Mouse (Mus musculus) lung, embryonic 14.5 days (tissue): Measurements from ENCODE around the gene Wdr83os. TPM values are rescaled to one million over a fixed set of nuclear protein-coding genes. Genes with fewer than 3 reads are reported as not detected.

Source experiments
- ATAC-seq: fragments of 200-750 bp; cut with Nextera tagmentation; 2 replicates; pipeline ENCODE4 v1.8.0; 2017; ENCODE audit warnings: mild to moderate bottlenecking, moderate TSS enrichment, moderate library complexity; ENCODE audit not compliant: insufficient read depth
- DNase-seq: peaks from one replicate; pipeline ENCODE4 v3.0.0-alpha.2; 2015
- H3K27ac ChIP-seq: fragments of 300-500 bp; sonication (generic); 2 replicates; pipeline ENCODE4 v1.5.1; 2014; ENCODE audit warnings: low read depth, mild to moderate bottlenecking, moderate library complexity
- H3K27me3 ChIP-seq: fragments of 300-500 bp; sonication (generic); 2 replicates; pipeline ENCODE4 v1.6.1; 2014; ENCODE audit warnings: low read length, control low read depth; ENCODE audit not compliant: insufficient read depth
- H3K36me3 ChIP-seq: fragments of 300-500 bp; sonication (generic); 2 replicates; pipeline ENCODE4 v1.6.1; 2014; ENCODE audit warnings: control low read depth; ENCODE audit not compliant: insufficient read depth
- H3K4me1 ChIP-seq: fragments of 300-500 bp; sonication (generic); 2 replicates; pipeline ENCODE4 v1.6.1; 2014; ENCODE audit warnings: antibody characterized with exemption, control low read depth; ENCODE audit not compliant: insufficient read depth
- H3K4me2 ChIP-seq: fragments of 300-500 bp; sonication (generic); 2 replicates; pipeline ENCODE4 v1.6.1; 2014; ENCODE audit warnings: mild to moderate bottlenecking
- H3K4me3 ChIP-seq: fragments of 300-500 bp; sonication (generic); 2 replicates; pipeline ENCODE4 v1.5.1; 2014; ENCODE audit warnings: low read depth, low read length
- H3K9ac ChIP-seq: fragments of 300-500 bp; sonication (generic); 2 replicates; pipeline ENCODE4 v1.6.1; 2014
- H3K9me3 ChIP-seq: fragments of 300-500 bp; sonication (generic); 2 replicates; pipeline ENCODE4 v1.6.1; 2016; ENCODE audit warnings: low read depth, low read length, control low read depth
- CTCF ChIP-seq: IDR thresholded peaks from 2 replicates; pipeline ENCODE4 v1.5.1; 2016; ENCODE audit warnings: antibody characterized with exemption, low read depth
- WGBS: fragments of 180-500 bp; shearing (Covaris S2); extraction: QIAGEN DNeasy Blood & Tissue Kit; methylation state at CpG from one replicate; pipeline ENCODE4 v1.1.7; 2014; 5-methylcytosine and 5-hydroxymethylcytosine counted together
- polyA plus RNA-seq: library from polyadenylated mRNA; unstranded; fragments of >200 nt; fragmentation: Nextera tagmentation; extraction: Ambion mirVana; gene quantifications from 2 replicates; pipeline ENCODE4 v1.2.1, GENCODE M21; 2014

Gene Wdr83os
- polyA plus RNA-seq, 1 experiment from 2014 or later: 158 TPM

- H3K27ac ChIP-seq: no peak overlapping the region
- TF ChIP-seq CTCF: no peak
- H3K4me2 ChIP-seq: no peak overlapping the region
- H3K27me3 ChIP-seq: no peaks in the 10 kb centered on the region
- H3K4me1 ChIP-seq: no peaks in the 10 kb centered on the region; the same call in 1 of the 2 replicates
- no peak for ATAC-seq
- DNase-seq: no peak
- no peaks in the 10 kb centered on the region for H3K9me3 ChIP-seq
- 93% methylated on average over 4 of the region's 4 CpGs for WGBS
- H3K9ac ChIP-seq: no peak overlapping the region
- H3K36me3 ChIP-seq: peaks cover 8% of the 10 kb centered on the region; the same call in 1 of the 2 replicates
- H3K4me3 ChIP-seq: no peak overlapping the region
Measured at GRCm38 (mm10) chr8:85062603-85063002, 17.9 kb upstream of the Wdr83os start.

GRCm38 (mm10) chr8:85065213-85065612 lies 15.3 kb upstream of the Wdr83os start:
- Histone ChIP-seq H3K4me2 (no peak overlapping the region), H3K4me1 (no peaks in the 10 kb centered on the region; the same call in 1 of the 2 replicates), H3K4me3 (no peak overlapping the region), H3K9me3 (no peaks in the 10 kb centered on the region), H3K9ac (no peak overlapping the region), H3K27ac (no peak overlapping the region), H3K36me3 (peaks cover 3% of the 10 kb centered on the region; the same call in 1 of the 2 replicates), H3K27me3 (no peaks in the 10 kb centered on the region)
- TF ChIP-seq CTCF: no peak
- ATAC-seq: no peak
- 20% methylated on average over 2 of the region's 2 CpGs for WGBS
- no peak for DNase-seq

DNA sequence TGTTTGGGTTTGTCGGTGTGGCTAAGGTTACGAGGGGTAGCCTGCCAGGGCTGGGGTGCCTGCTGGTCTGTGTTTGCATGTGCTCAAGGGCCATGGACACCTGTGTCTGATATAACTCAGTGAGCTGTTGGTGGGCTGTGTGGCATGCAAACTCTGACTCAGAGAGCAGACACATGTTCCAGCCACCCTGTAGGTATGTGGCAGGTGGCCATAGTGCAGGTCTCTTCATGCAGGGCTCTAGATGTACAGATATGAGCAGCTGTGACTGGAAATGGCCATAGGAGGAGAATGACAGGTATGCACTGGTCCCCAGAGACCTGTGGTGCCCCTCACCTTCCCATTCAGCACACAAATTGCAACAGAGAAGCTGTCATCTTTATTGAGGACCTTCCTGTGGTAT lies 13.4 kb upstream of the Wdr83os start:
- ATAC-seq (no peak), DNase-seq (no peak)

DNA sequence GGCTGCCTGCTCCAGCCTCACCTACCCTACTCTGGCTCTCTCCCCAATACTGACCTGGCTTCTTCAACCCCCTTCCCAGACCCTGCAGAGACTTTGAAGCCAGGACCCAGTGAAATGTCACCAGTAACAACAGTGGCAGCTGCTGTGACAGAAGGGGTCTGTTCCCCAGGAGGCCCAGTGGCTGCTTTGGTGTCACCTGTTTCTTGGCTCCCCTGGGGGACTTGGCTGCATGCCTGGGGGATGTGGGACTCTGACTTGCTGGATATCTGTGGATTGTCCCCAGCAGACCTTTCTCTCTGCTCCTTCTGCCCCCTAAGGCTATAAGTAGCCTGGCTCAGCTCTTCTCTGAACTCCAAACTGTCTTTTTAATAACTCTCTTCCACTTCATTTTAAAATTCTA lies 12.6 kb upstream of the Wdr83os start, which contains the start of gene Gm5741:
Gene Gm5741 (minus strand): TSS at position 1 of the 400 bp plus-strand sequence.
- Histone ChIP-seq H3K9me3 (no peaks in the 10 kb centered on the region), H3K9ac (no peak within 1 kb of the TSS), H3K27me3 (no peaks in the 10 kb centered on the region), H3K4me2 (no peak within 1 kb of the TSS), H3K4me3 (no peak within 1 kb of the TSS), H3K36me3 (peaks cover 3% of the 10 kb centered on the region; the same call in 1 of the 2 replicates), H3K27ac (no peak within 1 kb of the TSS), H3K4me1 (peaks cover 6% of the 10 kb centered on the region; the same call in 1 of the 2 replicates)
- ATAC-seq (no peak), DNase-seq (no peak)
- TF ChIP-seq CTCF: no peak

More for the DNA sequence above, 13.4 kb upstream of the Wdr83os start:
- no peaks in the 10 kb centered on the region for H3K27me3 ChIP-seq
- H3K9me3 ChIP-seq: no peaks in the 10 kb centered on the region
- no peak overlapping the region for H3K9ac ChIP-seq
- 100% methylated on average over 2 of the region's 2 CpGs for WGBS
- H3K4me1 ChIP-seq: peaks cover under 1% of the 10 kb centered on the region; the same call in 1 of the 2 replicates
- TF ChIP-seq CTCF: no peak
- H3K4me2 ChIP-seq: no peak overlapping the region
- no peak overlapping the region for H3K27ac ChIP-seq
- peaks cover 3% of the 10 kb centered on the region; the same call in 1 of the 2 replicates for H3K36me3 ChIP-seq
- no peak overlapping the region for H3K4me3 ChIP-seq

GRCm38 (mm10) chr8:85071041-85071440 lies 9.5 kb upstream of the Wdr83os start:
- H3K4me3 ChIP-seq: peak overlapping the region; percentile 71
- H3K4me2 ChIP-seq: peak overlapping the region; percentile 81
- no peak for TF ChIP-seq CTCF
- H3K27ac ChIP-seq: peak overlapping the region; percentile 95
- H3K36me3 ChIP-seq: peaks cover 30% of the 10 kb centered on the region
- peaks cover 6% of the 10 kb centered on the region; the same call in 1 of the 2 replicates for H3K4me1 ChIP-seq
- no peak overlapping the region for H3K9ac ChIP-seq
- 77% methylated on average over 5 of the region's 5 CpGs for WGBS
- no peak for ATAC-seq
- H3K27me3 ChIP-seq: no peaks in the 10 kb centered on the region
- DNase-seq: peak; percentile 19
- H3K9me3 ChIP-seq: no peaks in the 10 kb centered on the region

DNA sequence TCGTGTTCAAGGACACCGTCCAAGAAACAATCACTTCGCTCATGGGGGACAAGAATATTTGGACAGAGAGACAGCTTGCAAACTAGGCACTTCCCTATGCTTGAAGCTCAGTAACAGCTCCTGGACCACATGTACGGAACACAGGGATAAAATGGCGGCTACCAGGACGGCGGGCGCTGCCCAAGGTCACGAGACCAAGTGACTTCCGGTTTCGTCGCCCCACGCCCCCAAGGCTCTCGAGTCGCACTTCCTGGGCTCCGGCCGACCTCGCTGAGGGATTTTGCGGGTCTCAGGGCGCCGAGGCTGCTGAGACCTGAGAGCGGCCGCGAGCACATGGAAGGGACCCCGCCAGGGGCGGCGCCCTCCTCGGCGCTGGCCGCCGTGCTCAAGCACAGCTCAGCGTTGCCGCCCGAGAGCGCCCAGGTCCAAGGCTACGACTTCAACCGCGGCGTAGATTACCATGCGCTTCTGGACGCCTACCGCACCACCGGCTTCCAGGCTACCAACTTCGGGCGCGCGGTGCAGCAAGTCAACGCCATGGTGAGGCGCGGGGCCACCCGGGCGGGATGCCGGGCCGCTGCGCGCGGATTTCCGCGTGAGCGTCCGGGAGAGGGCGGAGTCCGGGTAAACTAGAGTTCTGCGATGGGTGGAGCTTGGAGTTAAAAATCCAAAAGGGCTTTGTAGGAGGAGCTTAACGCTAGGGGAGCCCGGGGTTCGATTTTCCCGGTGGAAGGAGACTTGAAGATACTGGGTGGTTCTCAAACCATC lies 8.8 kb upstream of the Wdr83os start, which contains the start of gene Dhps:
Gene Dhps (plus strand): TSS at position 244 of the 768 bp plus-strand sequence.
- peak; percentile 97 for DNase-seq
- TF ChIP-seq CTCF: no peak
- Histone ChIP-seq H3K4me1 (peaks cover 6% of the 10 kb centered on the region; the same call in 1 of the 2 replicates), H3K9me3 (no peaks in the 10 kb centered on the region), H3K4me3 (peak within 1 kb of the TSS; percentile 71), H3K4me2 (peak within 1 kb of the TSS; percentile 81), H3K9ac (peak within 1 kb of the TSS; percentile 74), H3K27me3 (no peaks in the 10 kb centered on the region), H3K27ac (peak within 1 kb of the TSS; percentile 95), H3K36me3 (peaks cover 34% of the 10 kb centered on the region)
- peak; percentile 89 for ATAC-seq
- WGBS: under 1% methylated on average over 68 of the region's 68 CpGs

DNA sequence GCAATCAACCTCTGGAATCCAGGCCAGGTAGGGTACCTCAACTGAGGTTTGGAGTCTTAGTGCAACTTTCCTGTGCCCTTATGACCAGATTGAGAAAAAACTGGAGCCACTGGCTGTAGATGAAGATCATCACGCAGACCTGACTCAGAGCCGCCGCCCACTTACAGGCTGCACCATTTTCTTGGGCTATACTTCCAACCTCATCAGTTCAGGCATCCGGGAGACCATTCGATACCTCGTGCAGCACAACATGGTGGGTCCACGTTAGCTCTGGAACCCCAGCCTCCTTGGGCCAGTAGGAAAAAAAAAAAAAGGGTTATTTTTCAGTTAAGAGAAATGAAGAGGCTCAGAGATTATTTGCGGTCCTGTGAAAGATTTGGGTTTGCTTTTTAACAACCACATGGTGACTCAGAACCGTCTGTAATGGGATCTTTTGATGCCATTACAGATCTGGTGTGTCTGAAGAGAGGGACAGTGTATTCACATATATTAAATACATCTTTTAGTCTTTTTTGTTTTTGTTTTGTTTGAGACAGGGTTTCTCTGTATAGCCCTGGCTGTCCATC lies 8.1 kb upstream of the Wdr83os start:
- Histone ChIP-seq H3K36me3 (peaks cover 39% of the 10 kb centered on the region), H3K4me1 (peaks cover 6% of the 10 kb centered on the region; the same call in 1 of the 2 replicates), H3K27me3 (no peaks in the 10 kb centered on the region), H3K4me3 (peak overlapping the region; percentile 71), H3K9me3 (no peaks in the 10 kb centered on the region), H3K9ac (peak overlapping the region; percentile 74), H3K27ac (peak overlapping the region; percentile 95; the same call in 1 of the 2 replicates), H3K4me2 (peak overlapping the region; percentile 81)
- 30% methylated on average over 9 of the region's 9 CpGs for WGBS
- TF ChIP-seq CTCF: no peak
- ATAC-seq (0 out of 2 replicates have a peak, but pooled peaks have one; percentile 20), DNase-seq (no peak)
